Mouse (Mus musculus) heart, embryonic 12.5 days (tissue): Measurements from ENCODE around the gene Zbtb5. TPM values are rescaled to one million over a fixed set of nuclear protein-coding genes. Genes with fewer than 3 reads are reported as not detected.
"Not testable (repeated sequence)": the region's sequence is repeated elsewhere in the genome, so short reads cannot be mapped to it uniquely, and the experiment has no call there.

Experiments used
- ATAC-seq: fragments of 200-750 bp; cut with Nextera tagmentation; 2 replicates; pipeline ENCODE4 v1.8.0; 2017; ENCODE audit warnings: moderate TSS enrichment, moderate library complexity; ENCODE audit not compliant: insufficient number of reproducible peaks, low FRiP score
- H3K27ac ChIP-seq: fragments of 300-500 bp; sonication (generic); 2 replicates; pipeline ENCODE4 v1.5.1; 2016; ENCODE audit warnings: mild to moderate bottlenecking, moderate library complexity; ENCODE audit not compliant: poor library complexity, severe bottlenecking
- H3K27me3 ChIP-seq: fragments of 300-500 bp; sonication (generic); replicated peaks from 2 replicates; pipeline ENCODE4 v1.6.1; 2016; ENCODE audit warnings: mild to moderate bottlenecking, moderate library complexity
- H3K36me3 ChIP-seq: fragments of 300-500 bp; sonication (generic); 2 replicates; pipeline ENCODE4 v1.6.1; 2016; ENCODE audit warnings: mild to moderate bottlenecking, moderate library complexity
- H3K4me1 ChIP-seq: fragments of 300-500 bp; sonication (generic); replicated peaks from 2 replicates; pipeline ENCODE4 v1.6.1; 2016; ENCODE audit warnings: mild to moderate bottlenecking
- H3K4me2 ChIP-seq: fragments of 300-500 bp; sonication (generic); 2 replicates; pipeline ENCODE4 v1.6.1; 2016; ENCODE audit warnings: mild to moderate bottlenecking, moderate library complexity
- H3K4me3 ChIP-seq: fragments of 300-500 bp; sonication (generic); 2 replicates; pipeline ENCODE4 v1.5.1; 2016; ENCODE audit warnings: mild to moderate bottlenecking
- H3K9ac ChIP-seq: fragments of 300-500 bp; sonication (generic); 2 replicates; pipeline ENCODE4 v1.6.1; 2016; ENCODE audit warnings: mild to moderate bottlenecking, moderate library complexity
- H3K9me3 ChIP-seq: fragments of 300-500 bp; sonication (generic); replicated peaks from 2 replicates; pipeline ENCODE4 v1.6.1; 2016; ENCODE audit warnings: mild to moderate bottlenecking, moderate library complexity
- WGBS: fragments of 180-500 bp; shearing (Covaris S2); methylation state at CpG from one replicate; pipeline ENCODE4 v1.1.7; 2016; 5-methylcytosine and 5-hydroxymethylcytosine counted together
- polyA plus RNA-seq: library from polyadenylated mRNA; unstranded; fragments of >200 nt; fragmentation: Nextera tagmentation; extraction: Ambion mirVana; gene quantifications from 2 replicates; pipeline ENCODE4 v1.2.1, GENCODE M21; 2016

Zbtb5 gene
- polyA plus RNA-seq, 1 experiment from 2014 or later: 20.4 TPM

DNA sequence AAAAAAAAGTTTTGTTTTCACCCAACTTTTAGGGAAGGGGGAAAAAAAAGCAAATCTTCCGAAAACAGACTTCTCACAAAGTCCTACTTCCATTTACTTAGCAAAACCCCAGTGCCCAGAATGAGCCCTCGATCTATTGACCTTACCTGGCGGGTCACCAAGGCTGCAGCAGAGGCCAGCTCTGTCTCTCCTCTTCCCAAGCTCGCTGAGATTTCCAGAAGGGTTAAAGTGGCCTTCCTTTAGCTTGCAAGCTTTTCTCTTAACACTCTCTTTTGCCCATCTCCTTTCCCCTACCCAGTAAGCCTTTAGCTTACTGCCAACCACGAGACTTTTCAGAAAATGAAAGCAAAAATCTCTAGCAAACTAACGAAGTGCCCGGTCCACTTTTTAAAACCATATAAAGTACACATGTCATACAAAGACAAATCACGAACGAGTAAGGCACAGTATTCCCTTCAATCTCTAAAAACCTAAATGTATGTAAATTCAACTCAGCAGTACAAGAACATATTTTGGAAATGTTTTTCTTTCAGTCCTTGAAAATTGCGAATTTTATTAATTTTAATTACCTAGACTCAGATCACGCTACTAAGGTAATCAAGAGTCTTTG, 1.3 kb downstream of the Zbtb5 start:
- Histone ChIP-seq H3K27ac (peak overlapping the region; percentile 95), H3K36me3 (no peaks in the 10 kb centered on the region), H3K4me3 (peak overlapping the region; percentile 79), H3K9me3 (no peaks in the 10 kb centered on the region), H3K9ac (peak overlapping the region; percentile 88), H3K27me3 (no peaks in the 10 kb centered on the region), H3K4me2 (peak overlapping the region; percentile 85), H3K4me1 (peaks cover 21% of the 10 kb centered on the region)
- no peak for ATAC-seq
- WGBS: 21% methylated on average over 11 of the region's 11 CpGs

DNA sequence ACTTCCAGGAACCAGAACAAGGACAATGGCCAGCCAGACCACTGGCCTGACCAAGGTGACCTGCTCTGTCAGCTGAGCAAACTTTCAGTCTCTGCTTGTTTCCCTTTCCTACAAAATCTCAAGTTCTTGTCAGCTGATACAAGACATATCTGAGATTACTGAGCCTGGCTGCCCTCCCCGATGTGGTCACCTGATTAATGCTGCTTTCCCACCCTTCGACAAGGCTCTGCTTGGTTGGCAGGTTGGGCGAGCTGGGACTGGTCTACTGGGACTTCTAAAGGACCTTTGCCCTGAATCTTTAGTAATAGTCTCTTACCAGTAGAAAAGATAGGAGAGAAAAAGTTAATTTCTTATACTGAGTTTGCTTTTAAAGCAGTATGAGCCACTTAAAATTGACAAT, 6.8 kb downstream of the Zbtb5 start:
- Histone ChIP-seq H3K4me3 (no peak overlapping the region), H3K9ac (no peak overlapping the region), H3K36me3 (no peaks in the 10 kb centered on the region), H3K27ac (no peak overlapping the region), H3K4me1 (peaks cover 12% of the 10 kb centered on the region), H3K9me3 (no peaks in the 10 kb centered on the region), H3K4me2 (no peak overlapping the region), H3K27me3 (no peaks in the 10 kb centered on the region)
- no peak for ATAC-seq
- WGBS: 66% methylated on average over 3 of the region's 3 CpGs

DNA sequence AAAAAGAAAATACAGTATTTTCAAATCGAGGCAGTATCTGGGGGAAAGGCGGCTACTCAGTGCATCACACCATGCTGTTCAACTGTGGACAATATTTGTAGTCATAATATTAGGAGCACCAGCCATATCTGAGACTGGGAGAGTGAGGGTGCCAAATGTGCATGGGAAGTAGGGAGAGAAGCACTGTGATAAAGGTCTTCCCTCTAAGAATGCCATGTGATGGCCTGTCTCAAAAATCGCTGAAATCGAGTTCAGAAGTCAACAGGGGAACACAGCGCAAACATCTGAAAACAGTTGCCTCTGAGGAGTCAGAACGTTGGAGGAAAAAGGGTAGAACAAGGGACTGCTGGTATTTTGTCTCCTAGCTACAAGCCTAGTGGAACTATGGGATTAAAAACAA, 12.2 kb downstream of the Zbtb5 start:
- 83% methylated on average over 6 of the region's 6 CpGs for WGBS
- Histone ChIP-seq H3K36me3 (peaks cover 3% of the 10 kb centered on the region), H3K27me3 (no peaks in the 10 kb centered on the region), H3K4me2 (no peak overlapping the region), H3K9ac (no peak overlapping the region), H3K9me3 (no peaks in the 10 kb centered on the region), H3K4me3 (no peak overlapping the region), H3K27ac (no peak overlapping the region), H3K4me1 (0 out of 2 replicates have a peak, but pooled peaks cover 11% of the 10 kb centered on the region)
- ATAC-seq: no peak

DNA sequence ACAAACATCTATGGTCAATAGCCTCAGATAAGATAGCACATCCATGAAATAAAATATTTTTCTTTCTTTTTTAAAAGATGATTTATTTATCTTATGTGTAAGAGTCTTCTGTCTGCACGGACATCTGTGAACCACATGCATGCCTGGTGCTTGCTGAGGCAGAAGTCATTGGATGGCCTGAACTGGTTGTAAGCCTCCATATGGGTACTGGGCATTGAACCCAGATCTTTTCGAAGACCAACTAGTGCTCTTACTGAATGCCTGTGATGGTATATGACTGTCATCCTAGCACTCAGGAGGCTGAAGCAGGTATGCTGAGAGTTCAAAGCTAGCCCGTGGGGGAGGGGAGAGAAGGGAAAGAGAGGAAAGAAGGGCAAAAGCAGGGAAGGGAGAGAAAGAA, 14.1 kb downstream of the Zbtb5 start:
- Histone ChIP-seq H3K9ac (no peak overlapping the region), H3K36me3 (peaks cover 19% of the 10 kb centered on the region), H3K9me3 (no peaks in the 10 kb centered on the region), H3K4me3 (no peak overlapping the region), H3K27me3 (no peaks in the 10 kb centered on the region), H3K27ac (no peak overlapping the region), H3K4me2 (no peak overlapping the region), H3K4me1 (0 out of 2 replicates have a peak, but pooled peaks cover 11% of the 10 kb centered on the region)
- ATAC-seq: no peak
- 79% methylated on average over 3 of the region's 3 CpGs for WGBS

DNA sequence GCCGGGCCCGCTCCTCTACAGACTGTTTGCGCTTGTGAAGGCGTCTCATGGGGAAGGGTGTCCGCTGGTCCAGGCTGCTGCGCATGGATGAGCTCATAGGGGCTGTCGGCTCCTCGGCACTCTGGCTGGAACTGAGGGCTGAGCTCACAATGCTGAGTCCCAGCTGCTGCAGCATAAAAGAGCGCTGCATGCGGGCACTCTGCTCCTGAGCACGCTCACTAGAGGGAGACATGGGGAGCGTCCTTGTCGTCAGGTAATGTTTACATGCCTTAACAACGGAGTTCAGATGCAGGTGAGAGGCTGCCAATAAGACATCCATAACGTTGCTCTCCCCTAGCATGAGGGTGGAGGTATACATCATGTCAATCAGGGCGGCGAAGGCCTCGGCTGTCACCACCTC, 17.4 kb downstream of the Zbtb5 start:
- ATAC-seq: no peak
- 85% methylated on average over 18 of the region's 18 CpGs for WGBS

DNA sequence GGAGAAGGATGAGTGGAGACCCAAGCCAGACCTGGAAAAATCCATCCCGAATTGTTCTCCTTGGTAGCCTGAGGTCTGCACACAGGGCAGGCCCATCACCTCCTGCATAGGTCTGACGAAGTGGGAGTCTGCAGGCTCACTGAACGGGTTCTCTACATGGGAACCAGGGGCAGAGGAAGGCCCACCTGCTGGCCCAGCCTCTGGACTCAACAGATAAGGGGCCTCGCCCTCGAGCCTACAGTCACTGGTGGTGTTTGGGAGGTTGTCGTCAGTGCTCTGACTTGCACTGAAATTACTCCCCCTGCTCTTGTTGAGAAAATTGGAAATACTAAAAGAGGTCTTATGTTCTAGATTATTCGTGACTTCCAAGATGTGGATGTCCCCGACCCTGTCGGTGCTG, 18.4 kb downstream of the Zbtb5 start:
- Histone ChIP-seq H3K36me3 (peaks cover 52% of the 10 kb centered on the region), H3K4me1 (0 out of 2 replicates have a peak, but pooled peaks cover 8% of the 10 kb centered on the region), H3K27ac (no peak overlapping the region), H3K4me2 (no peak overlapping the region), H3K27me3 (no peaks in the 10 kb centered on the region), H3K4me3 (no peak overlapping the region), H3K9me3 (no peaks in the 10 kb centered on the region), H3K9ac (no peak overlapping the region)
- 77% methylated on average over 9 of the region's 9 CpGs for WGBS
- ATAC-seq: peak; percentile 86

More for the DNA sequence above, 17.4 kb downstream of the Zbtb5 start:
- no peak overlapping the region for H3K27ac ChIP-seq
- no peaks in the 10 kb centered on the region for H3K27me3 ChIP-seq
- H3K4me2 ChIP-seq: no peak overlapping the region
- peaks cover 43% of the 10 kb centered on the region for H3K36me3 ChIP-seq
- no peak overlapping the region for H3K9ac ChIP-seq
- H3K4me1 ChIP-seq: 0 out of 2 replicates have a peak, but pooled peaks cover 8% of the 10 kb centered on the region
- no peaks in the 10 kb centered on the region for H3K9me3 ChIP-seq
- no peak overlapping the region for H3K4me3 ChIP-seq

DNA sequence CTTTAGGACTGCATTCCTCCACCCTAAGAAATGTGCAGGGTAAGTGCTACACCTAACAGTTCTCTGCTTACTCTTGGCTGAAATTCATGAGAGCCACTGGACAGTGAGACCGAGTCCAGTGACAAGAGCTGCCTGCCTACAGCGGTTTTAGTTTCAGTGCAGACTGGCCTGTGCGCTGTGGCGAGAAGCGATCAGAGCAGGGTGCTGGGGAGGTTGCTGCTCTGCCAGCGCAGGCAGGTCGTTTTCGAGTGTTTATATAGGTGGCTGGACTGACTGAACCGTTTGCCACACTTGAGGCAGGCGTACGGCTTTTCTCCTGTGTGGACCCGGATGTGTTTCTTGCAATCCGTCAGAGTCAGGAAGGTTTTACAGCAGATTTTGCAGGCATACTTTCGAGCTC, 19.0 kb downstream of the Zbtb5 start:
- H3K4me2 ChIP-seq, H3K27me3 ChIP-seq, H3K27ac ChIP-seq, H3K9ac ChIP-seq, H3K4me1 ChIP-seq, H3K4me3 ChIP-seq, ATAC-seq, H3K9me3 ChIP-seq: not testable (repeated sequence)
- WGBS: 87% methylated on average over 14 of the region's 14 CpGs
- H3K36me3 ChIP-seq: peaks cover 59% of the 10 kb centered on the region

DNA sequence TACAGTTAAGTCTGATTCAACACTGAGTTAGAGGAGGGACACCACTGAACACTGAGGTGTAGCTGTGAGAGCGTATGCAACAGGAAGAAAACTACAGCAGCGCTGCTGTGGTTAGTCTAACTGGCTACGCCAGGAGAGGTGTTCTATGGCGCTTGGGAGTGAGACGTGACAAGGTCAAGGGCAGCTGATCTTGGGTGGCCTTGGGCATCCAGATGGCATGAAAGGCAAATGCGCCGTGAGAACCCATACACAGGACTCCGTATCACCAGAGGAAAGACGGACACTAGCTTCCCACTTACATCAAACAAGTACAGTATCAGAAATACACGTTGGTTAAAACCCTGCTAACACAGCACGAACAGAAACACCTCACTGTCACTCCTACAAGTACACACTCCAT, 19.9 kb downstream of the Zbtb5 start:
- WGBS: 90% methylated on average over 11 of the region's 11 CpGs
- peaks cover 67% of the 10 kb centered on the region for H3K36me3 ChIP-seq
- H3K27ac ChIP-seq, H3K4me3 ChIP-seq, H3K4me2 ChIP-seq, H3K4me1 ChIP-seq, ATAC-seq, H3K9ac ChIP-seq, H3K27me3 ChIP-seq, H3K9me3 ChIP-seq: not testable (repeated sequence)

DNA sequence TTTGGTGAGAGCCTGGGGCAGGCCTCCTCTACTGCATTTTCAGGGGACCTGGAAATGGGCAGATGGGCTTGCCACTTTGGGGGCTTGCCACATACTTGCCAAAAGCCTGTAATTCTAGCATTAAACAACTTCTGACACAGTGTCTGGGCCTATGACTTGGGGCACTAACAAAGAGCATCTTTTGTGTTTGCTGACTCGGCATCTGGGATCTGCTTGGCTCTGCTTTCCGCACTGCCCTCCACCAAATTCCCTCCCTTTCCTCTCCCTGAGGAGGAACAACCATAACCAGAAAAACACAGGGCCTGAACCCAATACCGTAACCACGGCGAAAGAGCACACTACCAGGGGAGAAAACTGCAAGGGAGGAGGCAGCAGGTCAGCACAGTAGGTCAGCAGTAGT, 21.7 kb downstream of the Zbtb5 start:
- Histone ChIP-seq H3K4me3 (no peak overlapping the region), H3K36me3 (peaks cover 85% of the 10 kb centered on the region), H3K9me3 (no peaks in the 10 kb centered on the region), H3K4me2 (no peak overlapping the region), H3K27me3 (no peaks in the 10 kb centered on the region), H3K4me1 (no peaks in the 10 kb centered on the region), H3K27ac (no peak overlapping the region), H3K9ac (no peak overlapping the region)
- ATAC-seq: no peak
- WGBS: 87% methylated on average over 5 of the region's 5 CpGs

DNA sequence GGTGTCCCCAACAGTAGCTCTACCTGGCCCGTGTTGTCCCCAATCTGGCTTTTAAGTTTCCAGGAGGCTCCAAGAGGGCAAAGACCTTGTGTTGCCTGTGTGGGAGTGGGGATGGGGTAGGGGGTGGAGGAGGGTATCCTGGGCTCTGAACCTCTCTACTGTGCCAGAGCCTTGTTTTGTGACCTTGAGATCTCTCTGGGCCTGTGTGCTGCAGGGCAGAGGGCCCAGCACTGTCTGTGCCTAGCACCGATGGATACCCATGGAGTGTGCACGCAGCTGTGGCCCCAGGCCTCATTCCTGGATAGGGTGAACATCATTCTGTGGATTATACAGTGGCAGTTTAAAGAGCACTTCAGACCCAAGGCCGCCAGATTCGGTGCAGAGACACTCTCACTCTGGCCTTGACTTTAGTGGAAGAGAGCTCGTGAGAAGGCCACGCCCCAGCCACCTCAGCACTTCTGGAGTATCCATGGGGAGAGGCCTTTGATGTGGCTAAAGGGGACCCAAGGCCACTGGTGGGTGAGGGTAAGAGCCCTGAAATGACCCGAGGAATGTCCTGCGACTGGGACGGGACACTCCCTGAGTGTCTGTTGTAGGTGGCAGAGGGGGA, 29.0 kb downstream of the Zbtb5 start:
- Histone ChIP-seq H3K36me3 (peaks cover 45% of the 10 kb centered on the region), H3K4me1 (peaks cover 30% of the 10 kb centered on the region), H3K27ac (no peak overlapping the region), H3K27me3 (no peaks in the 10 kb centered on the region), H3K9me3 (no peaks in the 10 kb centered on the region), H3K4me3 (peak overlapping the region; percentile 64; the same call in 1 of the 2 replicates), H3K9ac (peak overlapping the region; percentile 80; the same call in 1 of the 2 replicates), H3K4me2 (peak overlapping the region; percentile 88)
- ATAC-seq: no peak
- WGBS: 52% methylated on average over 10 of the region's 10 CpGs

DNA sequence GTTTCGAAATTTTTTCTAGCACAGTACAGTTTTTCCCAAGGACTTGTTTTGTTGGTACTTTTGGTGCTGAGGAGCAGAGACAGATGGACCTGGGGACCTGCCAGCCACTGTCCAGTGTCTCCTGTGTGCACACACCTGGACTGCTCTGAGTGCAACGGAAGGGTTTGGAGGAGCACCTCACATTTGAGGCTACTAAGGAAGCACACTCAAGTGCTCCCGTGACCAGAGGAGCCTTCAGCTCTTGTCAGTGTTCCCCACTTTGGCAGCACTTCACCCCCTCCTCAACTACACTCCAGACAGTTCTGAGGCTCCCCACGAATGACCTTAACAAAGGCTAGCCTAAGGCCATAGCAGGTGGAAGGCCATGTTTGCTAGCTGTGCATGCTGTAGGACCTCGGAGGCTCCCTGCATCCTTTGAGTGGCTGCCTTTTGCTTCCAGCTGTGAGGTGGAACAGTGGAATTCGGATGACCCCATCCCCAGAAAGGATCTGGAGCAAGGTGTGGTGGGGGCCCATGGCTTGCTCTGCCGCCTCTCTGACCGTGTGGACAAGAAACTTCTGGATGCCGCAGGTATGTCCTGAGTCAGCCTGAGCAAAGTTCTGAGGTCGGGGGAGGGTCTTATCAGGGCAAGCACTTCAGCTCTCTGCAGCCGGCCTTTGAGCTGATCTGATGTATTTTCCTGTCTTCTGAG, 29.6 kb downstream of the Zbtb5 start:
- H3K27me3 ChIP-seq: no peaks in the 10 kb centered on the region
- H3K36me3 ChIP-seq: peaks cover 39% of the 10 kb centered on the region
- no peaks in the 10 kb centered on the region for H3K9me3 ChIP-seq
- ATAC-seq: no peak
- WGBS: 47% methylated on average over 11 of the region's 11 CpGs
- peak overlapping the region; percentile 88 for H3K4me2 ChIP-seq
- H3K4me1 ChIP-seq: peaks cover 30% of the 10 kb centered on the region
- H3K27ac ChIP-seq: no peak overlapping the region
- peak overlapping the region; percentile 80 for H3K9ac ChIP-seq
- H3K4me3 ChIP-seq: peak overlapping the region; percentile 64
